Mouse (Mus musculus) olfactory bulb, adult 2 months (tissue): ENCODE data around the gene Ndufa12.

Experiments used
- CTCF ChIP-seq: fragments of 200-500 bp; IDR thresholded peaks from 2 replicates; pipeline ENCODE4 v1.5.1; 2012; ENCODE audit warnings: low read depth, mild to moderate bottlenecking, low read length, moderate library complexity; ENCODE audit not compliant: insufficient read depth
- POLR2A ChIP-seq: fragments of 200-500 bp; IDR thresholded peaks from 2 replicates; pipeline ENCODE4 v1.6.1; 2012; ENCODE audit warnings: mild to moderate bottlenecking, low read depth, low read length, moderate library complexity; ENCODE audit not compliant: insufficient read depth

DNA sequence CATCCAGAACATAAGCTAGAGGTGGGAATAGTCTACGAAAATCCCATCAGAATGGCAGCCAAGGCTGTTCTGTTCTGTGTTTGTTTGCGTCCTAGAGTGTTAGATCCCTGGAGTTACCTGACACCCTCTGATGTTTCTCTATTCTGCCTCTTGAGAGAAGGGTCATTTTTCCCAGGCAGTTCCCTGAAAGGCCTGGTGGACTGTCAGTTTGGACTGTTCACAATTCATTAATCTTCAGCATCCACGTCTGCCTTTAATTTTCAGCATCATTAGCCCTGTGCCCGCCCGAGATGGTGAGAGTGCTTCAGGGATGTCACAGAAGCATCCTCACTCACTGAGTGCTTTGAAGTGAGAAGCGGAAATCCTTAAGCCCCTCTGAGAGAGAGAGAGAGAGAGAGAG is 57.2 kb downstream of the Ndufa12 start:
- no peak for TF ChIP-seq POLR2A
- TF ChIP-seq CTCF: no peak
